Comparison of ENCODE assay signal across 30 mouse cellular contexts in the genomic region with DNA sequence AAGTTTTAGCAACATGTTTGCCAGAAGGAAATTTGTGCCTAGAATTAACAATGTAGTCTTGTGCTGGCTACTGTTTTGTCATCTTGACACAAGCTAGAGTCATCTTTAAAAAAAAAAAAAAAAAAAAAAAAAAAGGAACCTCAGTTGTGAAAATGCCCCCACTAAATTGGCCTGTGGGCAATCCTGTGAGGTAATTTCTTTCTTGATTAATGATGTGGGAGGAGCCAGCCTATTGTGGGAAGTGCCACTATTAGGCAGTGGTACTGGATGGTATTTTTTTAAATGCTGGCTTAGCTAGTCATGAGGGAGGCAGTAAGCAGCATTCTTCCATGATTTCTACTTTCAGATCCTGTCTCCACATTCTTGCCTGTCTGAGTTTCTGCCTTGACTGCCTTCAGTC. TPM values are rescaled to one million over a fixed set of nuclear protein-coding genes. Genes with fewer than 3 reads are reported as not detected.
"Had no signal": no experiment of that assay in that cellular context is flagged by ENCODE, and none has a peak within 500 bp of the region (broad histone marks: within the 10 kb centered on the region; RNA-seq: fewer than 3 reads in every experiment).

No protein-coding gene starts in this region.

- H3K36me3 ChIP-seq: liver, embryonic 13.5 days; midbrain, embryonic 12.5 days; midbrain, embryonic 15.5 days; neural tube, embryonic 12.5 days had no signal

- H3K9ac ChIP-seq: liver, embryonic 13.5 days; midbrain, embryonic 12.5 days; midbrain, embryonic 15.5 days; neural tube, embryonic 12.5 days; neural tube, embryonic 15.5 days had no signal

- ATAC-seq: midbrain, embryonic 15.5 days had no signal

- H3K4me3 ChIP-seq: liver, embryonic 13.5 days; midbrain, embryonic 12.5 days; midbrain, embryonic 15.5 days; neural tube, embryonic 12.5 days; neural tube, embryonic 15.5 days had no signal

- H3K27ac ChIP-seq: liver, embryonic 13.5 days; midbrain, embryonic 12.5 days; midbrain, embryonic 15.5 days; neural tube, embryonic 12.5 days; neural tube, embryonic 15.5 days; stomach, postnatal 0 days had no signal

- DNase-seq: kidney, adult 18-20 months; kidney, adult 9 months; kidney, postnatal 14 days; kidney, postnatal 4 days; layer of hippocampus, adult 9-11 months; liver, embryonic 13.5 days; lung, adult 2 months; lung, postnatal 14 days; thymus, adult 2 months; thymus, postnatal 14 days; thymus, postnatal 4 days had no signal

- H3K9me3 ChIP-seq: liver, embryonic 13.5 days; midbrain, embryonic 12.5 days; midbrain, embryonic 15.5 days; neural tube, embryonic 12.5 days; neural tube, embryonic 15.5 days had no signal

- H3K4me2 ChIP-seq: liver, embryonic 13.5 days; midbrain, embryonic 12.5 days; midbrain, embryonic 15.5 days; neural tube, embryonic 12.5 days; neural tube, embryonic 15.5 days had no signal

- H3K4me1 ChIP-seq: liver, embryonic 13.5 days; midbrain, embryonic 12.5 days; midbrain, embryonic 15.5 days; neural tube, embryonic 12.5 days; neural tube, embryonic 15.5 days had no signal

- H3K27me3 ChIP-seq: liver, embryonic 13.5 days; midbrain, embryonic 12.5 days; midbrain, embryonic 15.5 days; neural tube, embryonic 12.5 days; neural tube, embryonic 15.5 days had no signal

RNA-seq across cellular contexts. Expression of a gene that starts 26.7 kb away (rescaled TPM):
- total RNA-seq: layer of hippocampus, adult 18-20 months; layer of hippocampus, postnatal 25 days; left cerebral cortex, adult 18-20 months; left cerebral cortex, postnatal 10 days; left cerebral cortex, postnatal 36 days; liver, adult 2 months had no signal
- polyA plus RNA-seq: kidney, embryonic 16.5 days; limb, embryonic 11.5 days; limb, embryonic 14.5 days; liver, adult 2 months; liver, embryonic 13.5 days; liver, embryonic 16.5 days; lung, adult 2 months; lung, embryonic 16.5 days; midbrain, embryonic 12.5 days; midbrain, embryonic 15.5 days; neural tube, embryonic 12.5 days; neural tube, embryonic 15.5 days; small intestine, adult 2 months; spleen, adult 2 months; stomach, embryonic 14.5 days; stomach, postnatal 0 days; thymus, adult 2 months had no signal

RNA-seq across cellular contexts. Expression of a gene that starts 35.2 kb away (rescaled TPM):
- total RNA-seq: layer of hippocampus, adult 18-20 months; left cerebral cortex, adult 18-20 months; left cerebral cortex, postnatal 36 days; liver, adult 2 months had no signal
- polyA plus RNA-seq: kidney, embryonic 16.5 days; limb, embryonic 11.5 days; limb, embryonic 14.5 days; liver, adult 2 months; liver, embryonic 13.5 days; liver, embryonic 16.5 days; lung, embryonic 16.5 days; midbrain, embryonic 12.5 days; midbrain, embryonic 15.5 days; neural tube, embryonic 12.5 days; neural tube, embryonic 15.5 days; small intestine, adult 2 months; spleen, adult 2 months; stomach, embryonic 14.5 days; stomach, postnatal 0 days; thymus, adult 2 months had no signal

RNA-seq across cellular contexts. Expression of a gene that starts 47.6 kb away (rescaled TPM):
- total RNA-seq: liver, adult 2 months had no signal
- polyA plus RNA-seq: kidney, embryonic 16.5 days; liver, adult 2 months; liver, embryonic 13.5 days; liver, embryonic 16.5 days; spleen, adult 2 months had no signal
